Mouse (Mus musculus) adipose tissue, adult 10 weeks (tissue): ENCODE measurements around the gene Gm21915. TPM values are rescaled to one million over a fixed set of nuclear protein-coding genes. Genes with fewer than 3 reads are reported as not detected.

Source experiments
- polyA plus RNA-seq: library from polyadenylated mRNA; stranded (reverse); fragments of 350-450 nt; fragmentation: Illumina TruSeq; extraction: RNeasy Lipid Tissue Mini Kit (QIAGEN cat#74804); gene quantifications from one replicate; pipeline ENCODE4 v1.2.3, GENCODE M21; 2014; ENCODE audit warnings: low read depth, low replicate concordance

Gm21915 gene
- polyA plus RNA-seq: not detected

DNA sequence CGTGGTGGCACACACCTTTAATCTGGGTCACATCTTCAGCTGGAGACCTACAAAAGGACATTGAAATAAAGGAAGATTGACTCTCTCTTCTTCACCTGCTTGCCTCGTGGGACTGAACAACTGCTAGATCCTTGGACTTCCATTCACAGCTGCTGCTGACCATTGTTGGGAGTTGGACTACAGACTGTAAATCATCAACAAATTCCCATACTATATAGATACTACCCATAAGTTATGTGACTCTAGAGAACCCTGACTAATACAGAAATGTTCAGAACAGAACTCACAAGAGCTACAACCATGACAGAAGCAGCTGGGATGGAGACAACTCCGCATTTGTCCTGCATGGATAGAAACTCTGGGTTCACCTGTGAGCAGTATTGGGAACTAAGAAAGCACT lies at the start of gene Gm21915:
TSS of gene Gm21915 (plus strand) at position 301 of the 400 bp plus-strand sequence.

DNA sequence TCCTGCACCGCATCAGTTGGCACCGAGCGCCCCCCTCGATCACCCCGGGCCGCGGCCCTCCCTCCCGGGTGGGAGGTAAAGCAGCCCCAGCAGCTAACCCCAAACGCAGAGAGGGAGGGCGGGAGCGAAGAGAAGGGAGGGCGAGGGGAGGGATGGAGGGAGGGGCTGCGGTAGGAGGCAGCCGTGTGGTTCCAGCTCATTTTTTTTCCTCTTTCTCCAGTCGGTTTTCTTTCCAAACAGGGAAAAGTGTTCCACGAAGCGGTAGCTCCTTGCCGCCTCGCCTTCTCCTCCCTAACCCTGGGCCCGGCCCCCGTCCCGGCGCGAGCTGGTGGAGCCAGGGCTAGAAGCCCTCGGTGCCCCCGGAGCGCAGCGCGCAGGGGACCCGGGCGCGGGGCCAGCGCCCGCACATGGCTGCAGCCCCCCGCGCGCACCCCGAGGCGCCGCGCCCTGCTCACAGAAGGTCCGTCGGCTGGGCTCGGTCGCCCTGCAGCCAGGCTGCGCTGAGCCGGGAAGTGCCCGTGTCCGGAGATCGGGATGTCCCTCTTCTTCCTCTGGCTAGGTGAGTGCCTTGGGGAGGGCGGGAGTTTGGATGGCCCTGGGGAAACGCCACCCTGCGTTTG lies 15.5 kb downstream of the Gm21915 start, which contains the start of gene Clmp:
TSS of gene Clmp (plus strand) at position 162 of the 620 bp plus-strand sequence.

Other genes with a start within 250 kb of the Gm21915 start
- gene Gramd1b, start 139.2 kb upstream of the Gm21915 start, polyA plus RNA-seq: 62.1 TPM
- 14.5 TPM for gene Clmp, start 15.3 kb downstream of the Gm21915 start, polyA plus RNA-seq
- 924 TPM for gene Hspa8, start 130.4 kb downstream of the Gm21915 start, polyA plus RNA-seq
- gene Bsx, start 203.5 kb downstream of the Gm21915 start, polyA plus RNA-seq: not detected